Mouse (Mus musculus): ENCODE results near the gene Thbs3.

- TF ChIP-seq MAX (IDR thresholded peaks at IDR 0.05; ENCODE audit: low read length) (no peak), KAT2A (IDR thresholded peaks at IDR 0.05; ENCODE audit: insufficient replicate concordance, low read length) (no peak), JUND (conservative IDR thresholded peaks at IDR 0.05; ENCODE audit: low read depth, low read length) (no peak), CTCF (conservative IDR thresholded peaks at IDR 0.05 in 1 of 2, IDR thresholded peaks at IDR 0.05 in 1 of 2; ENCODE audit: low read depth in 2 of 2, low read length in 2 of 2) (no peak), RCOR1 (conservative IDR thresholded peaks at IDR 0.05; ENCODE audit: low read depth, low read length) (no peak)
Observed at GRCm38 (mm10) chr3:89166945-89167344, 48.0 kb upstream of the Thbs3 start.

Measured in CH12.LX (cell line).